Mouse (Mus musculus): Measurements from ENCODE around the gene Tlk2. TPM values are rescaled to one million over a fixed set of nuclear protein-coding genes. Genes with fewer than 3 reads are reported as not detected.

The Tlk2 gene
- total RNA-seq, 2 experiments from 2014 or later: 40.4 to 54.7 TPM

DNA sequence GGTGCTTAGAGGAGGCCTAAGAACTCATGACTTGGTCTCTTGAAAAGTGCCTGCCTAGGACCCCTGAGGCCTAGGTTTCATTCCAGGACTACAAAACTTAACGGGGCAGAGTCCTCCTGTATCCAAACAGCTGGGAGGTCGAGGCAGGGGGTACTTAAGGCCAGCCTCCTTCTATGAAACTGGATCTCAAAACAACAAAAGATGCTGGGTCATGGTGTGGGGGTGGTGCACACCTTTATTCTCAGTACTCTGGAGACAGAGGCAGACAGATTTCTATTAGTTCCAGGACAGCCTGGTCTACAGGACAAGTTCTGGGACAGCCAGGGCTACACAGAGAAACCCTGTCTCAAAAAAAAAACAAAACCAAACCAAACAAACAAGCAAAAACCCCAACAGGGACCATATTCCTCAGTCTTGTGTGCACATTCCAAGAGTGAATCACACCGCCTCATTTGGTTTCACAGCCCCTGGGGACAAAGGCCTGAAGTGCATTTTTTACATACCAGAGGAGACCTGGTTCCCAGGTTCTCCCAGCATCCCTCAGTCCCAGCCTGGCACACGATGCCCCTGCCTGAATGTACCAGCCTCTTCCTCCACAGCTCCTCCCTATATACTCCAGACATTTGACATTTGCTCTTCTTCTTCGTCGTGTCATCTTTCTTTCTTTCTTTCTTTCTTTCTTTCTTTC, 18.8 kb upstream of the Tlk2 start:
- no peak for ATAC-seq (ENCODE audit: poor library complexity, severe bottlenecking)

DNA sequence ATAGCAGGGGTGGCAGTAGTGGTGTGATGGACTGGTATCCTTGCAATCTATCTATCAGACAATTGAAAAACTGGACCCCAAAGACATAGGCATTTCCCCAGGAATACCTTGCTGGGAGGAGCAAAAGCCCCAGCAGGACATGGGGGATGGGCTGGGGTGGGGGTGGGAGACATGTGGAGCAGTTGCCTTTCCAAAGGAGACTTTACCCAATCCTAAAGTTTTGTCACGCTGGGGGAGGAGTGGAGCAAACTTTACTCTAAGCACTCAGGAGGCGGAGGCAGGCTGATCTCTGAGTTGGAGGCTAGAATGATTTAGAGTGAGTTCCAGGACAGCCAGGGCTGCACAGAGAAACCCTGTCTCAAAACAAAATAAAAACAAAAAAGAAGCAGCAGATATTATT, 17.2 kb upstream of the Tlk2 start:
- no peak for ATAC-seq (ENCODE audit: poor library complexity, severe bottlenecking)

GRCm38 (mm10) chr11:105164516-105165510, 13.8 kb upstream of the Tlk2 start:
- ATAC-seq (ENCODE audit: poor library complexity, severe bottlenecking): no peak

GRCm38 (mm10) chr11:105166780-105167179, 11.8 kb upstream of the Tlk2 start:
- no peak for ATAC-seq (ENCODE audit: poor library complexity, severe bottlenecking)

DNA sequence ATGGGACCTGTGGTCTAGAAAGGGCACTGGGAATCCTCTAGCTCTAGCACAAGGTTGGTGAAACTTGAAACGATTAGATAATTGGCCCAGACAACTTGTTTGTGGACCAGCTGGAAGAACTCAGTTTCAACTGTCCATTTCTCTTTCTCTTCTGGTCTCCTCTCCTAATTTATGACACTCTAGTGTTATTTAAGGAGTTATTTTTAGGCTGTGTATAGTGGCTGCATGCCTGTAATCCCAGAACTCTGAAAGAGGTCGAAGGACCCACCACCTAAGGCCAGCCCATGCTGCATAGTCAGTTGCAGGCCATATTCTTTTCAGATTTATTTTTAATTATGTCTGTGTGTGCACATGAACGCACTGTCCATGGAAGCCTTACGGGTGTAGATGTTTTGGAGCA, 916 bp downstream of the Tlk2 start:
- ATAC-seq (ENCODE audit: poor library complexity, severe bottlenecking): no peak

DNA sequence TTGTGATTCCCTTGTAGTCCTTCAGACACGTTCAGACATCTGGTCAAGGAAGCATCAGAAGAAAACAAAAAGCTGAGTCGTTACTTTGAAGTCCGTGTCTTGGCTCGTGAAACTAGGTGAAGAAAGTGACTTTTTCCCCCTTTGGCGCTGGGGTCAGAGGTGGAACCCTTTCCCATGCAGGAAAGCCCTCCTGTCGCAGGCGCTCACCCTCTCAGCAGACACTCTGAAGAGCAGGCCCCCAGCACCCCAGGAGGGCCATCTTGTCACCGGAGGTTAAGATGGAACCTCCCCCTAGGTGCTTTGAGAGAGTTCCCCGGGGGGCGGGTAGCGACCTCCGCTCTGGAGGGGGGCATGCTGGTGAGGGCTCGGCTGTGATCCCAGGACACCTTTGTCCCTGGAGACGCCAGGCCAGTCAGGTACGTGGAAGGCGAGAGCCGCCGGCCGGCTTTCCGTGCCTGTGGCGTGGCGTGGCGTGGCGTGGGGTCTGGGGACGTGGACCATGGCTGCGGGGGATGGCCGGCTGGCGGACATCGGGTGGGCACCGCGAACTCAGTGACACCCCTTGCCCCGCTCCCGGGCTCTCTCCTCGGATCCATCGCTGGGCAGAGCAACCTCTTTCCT, 2.0 kb downstream of the Tlk2 start:
- peak; percentile 22 for ATAC-seq (ENCODE audit: poor library complexity, severe bottlenecking)

GRCm38 (mm10) chr11:105181126-105181637, 2.6 kb downstream of the Tlk2 start:
- ATAC-seq (ENCODE audit: poor library complexity, severe bottlenecking): peak; percentile 79

GRCm38 (mm10) chr11:105181689-105182460, 3.3 kb downstream of the Tlk2 start:
- ATAC-seq (ENCODE audit: poor library complexity, severe bottlenecking): peak; percentile 22

DNA sequence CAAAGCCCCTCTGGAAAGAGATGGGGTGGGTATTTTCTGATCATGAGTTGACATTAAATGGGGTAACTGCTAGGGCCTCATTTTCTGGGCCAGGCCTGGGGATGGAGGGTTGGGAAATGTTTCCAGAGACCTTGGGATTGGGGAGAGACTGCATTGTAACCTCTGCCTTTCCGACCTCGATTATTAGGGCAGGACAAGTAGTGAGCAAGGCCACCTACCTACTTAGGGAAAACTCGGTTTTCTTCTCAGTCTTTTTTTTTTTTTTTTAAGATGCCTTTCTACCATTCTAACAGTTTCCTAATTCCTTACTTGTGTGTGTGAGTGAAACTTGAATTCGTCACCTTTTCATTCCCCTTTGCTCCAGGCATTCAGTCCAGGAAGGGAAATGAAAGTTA, 3.9 kb downstream of the Tlk2 start:
- no peak for ATAC-seq (ENCODE audit: poor library complexity, severe bottlenecking)

DNA sequence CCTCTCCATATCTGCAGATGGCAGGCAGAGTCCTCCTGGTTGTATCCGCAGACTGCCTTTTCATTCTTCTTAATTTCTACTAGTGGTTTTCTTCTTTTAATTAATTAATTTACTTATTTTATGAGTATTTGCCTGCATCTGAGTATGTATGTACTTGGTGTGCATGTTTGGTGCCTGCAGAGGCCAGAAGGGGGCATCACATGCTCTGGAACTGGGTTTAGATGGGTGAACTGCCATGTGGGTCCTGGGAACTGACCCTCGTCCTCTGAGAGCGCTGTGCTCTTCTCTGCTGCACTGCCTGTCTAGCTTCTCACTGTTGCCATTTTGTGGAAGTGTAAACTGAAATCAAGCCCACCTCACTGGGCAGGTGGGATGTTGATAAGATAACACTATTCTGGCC, 6.1 kb downstream of the Tlk2 start:
- ATAC-seq (ENCODE audit: poor library complexity, severe bottlenecking): no peak

- ATAC-seq (ENCODE audit: poor library complexity, severe bottlenecking): no peak
Observed at GRCm38 (mm10) chr11:105192186-105192585, 13.6 kb downstream of the Tlk2 start.

DNA sequence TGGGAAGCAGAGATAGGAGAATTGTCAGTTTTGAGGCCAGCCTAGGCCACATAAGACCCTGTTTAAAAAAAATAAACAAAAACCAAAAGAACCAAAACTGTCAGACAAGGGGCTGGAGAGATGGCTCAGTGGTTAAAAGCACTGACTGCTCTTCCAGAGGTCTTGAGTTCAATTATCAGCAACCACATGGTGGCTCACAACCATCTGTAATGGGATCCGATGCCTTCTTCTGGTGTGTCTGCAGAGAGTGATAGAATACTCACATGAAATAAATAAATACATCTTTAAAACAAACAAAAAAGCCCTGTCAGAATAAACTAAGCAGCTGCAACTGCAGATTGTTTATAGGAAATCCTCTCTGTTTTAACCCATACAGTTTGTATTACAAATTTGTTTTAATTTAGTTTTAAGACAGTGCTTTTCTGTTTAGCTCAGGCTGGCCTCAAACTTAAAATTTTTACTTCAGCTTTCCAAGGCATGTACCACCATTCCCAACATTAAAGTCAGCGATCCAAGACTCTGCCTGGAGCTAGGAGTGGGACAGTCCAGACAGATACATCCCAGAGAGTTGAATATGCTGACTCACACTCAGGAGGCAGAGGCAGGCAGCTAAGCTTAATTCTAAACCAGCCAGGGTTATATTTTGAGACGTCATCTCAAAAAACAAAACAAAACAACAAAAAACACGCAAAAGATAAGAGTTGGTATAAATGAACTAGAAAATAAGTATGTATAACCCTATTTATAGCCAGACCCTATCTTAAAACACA, 18.5 kb downstream of the Tlk2 start:
- ATAC-seq (ENCODE audit: poor library complexity, severe bottlenecking): no peak

- ATAC-seq (ENCODE audit: poor library complexity, severe bottlenecking): peak; percentile 38; the same call in 1 of the 2 replicates
Observed at GRCm38 (mm10) chr11:105202403-105202802, 23.8 kb downstream of the Tlk2 start.

DNA sequence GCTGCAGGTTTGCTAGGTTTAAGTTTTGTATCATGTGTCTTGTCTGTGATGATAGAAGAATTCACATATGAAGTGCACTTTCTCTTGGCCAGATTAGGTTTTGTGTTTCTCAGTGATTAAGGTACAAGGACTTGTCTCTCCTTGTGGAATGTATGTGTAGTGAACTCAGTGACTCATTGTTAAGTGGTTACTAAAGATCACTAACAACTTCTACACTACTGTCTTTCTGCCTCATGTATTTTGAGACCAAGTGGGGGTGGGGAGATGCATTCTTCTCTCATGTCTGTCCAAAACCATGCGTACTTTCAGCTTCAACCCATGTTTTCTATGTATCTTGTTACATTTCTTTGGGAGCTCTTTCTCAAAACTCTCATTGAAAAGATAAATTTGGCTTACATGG, 31.4 kb downstream of the Tlk2 start:
- no peak for ATAC-seq (ENCODE audit: poor library complexity, severe bottlenecking)

GRCm38 (mm10) chr11:105214257-105214656, 35.6 kb downstream of the Tlk2 start:
- ATAC-seq (ENCODE audit: poor library complexity, severe bottlenecking): no peak

GRCm38 (mm10) chr11:105217771-105218170, 39.2 kb downstream of the Tlk2 start:
- no peak for ATAC-seq (ENCODE audit: poor library complexity, severe bottlenecking)

GRCm38 (mm10) chr11:105234501-105234900, 55.9 kb downstream of the Tlk2 start:
- ATAC-seq (ENCODE audit: poor library complexity, severe bottlenecking): no peak

- 0 out of 2 replicates have a peak, but pooled peaks have one; percentile 47 for ATAC-seq (ENCODE audit: poor library complexity, severe bottlenecking)
Observed at GRCm38 (mm10) chr11:105240991-105241390, 62.4 kb downstream of the Tlk2 start.

GRCm38 (mm10) chr11:105246369-105246768, 67.8 kb downstream of the Tlk2 start:
- ATAC-seq (ENCODE audit: poor library complexity, severe bottlenecking): no peak

DNA sequence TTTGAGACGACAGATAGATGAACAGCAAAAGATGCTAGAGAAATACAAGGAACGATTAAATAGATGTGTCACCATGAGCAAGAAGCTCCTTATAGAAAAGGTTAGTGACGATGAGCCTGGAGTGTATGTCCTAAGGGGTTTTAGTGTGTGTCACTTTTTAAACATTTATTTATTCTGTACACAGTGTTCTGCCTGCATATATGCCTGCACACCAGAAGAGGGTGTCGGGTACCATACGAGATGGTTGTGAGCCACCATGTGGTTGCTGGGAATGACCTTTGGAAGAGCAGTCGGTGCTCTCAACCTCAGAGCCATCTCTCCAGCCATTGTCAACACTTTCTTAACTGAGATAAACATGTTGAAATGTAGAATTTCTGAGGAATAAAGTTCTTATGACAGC, 68.2 kb downstream of the Tlk2 start:
- no peak for ATAC-seq (ENCODE audit: poor library complexity, severe bottlenecking)
